Mouse (Mus musculus) brain, embryonic 14.5 days (tissue): ENCODE measurements at regions not wholly inside any gene's neighbourhood (a gene's known extent, or its start where the extent isn't known, plus 50 kb on each side); places are given as distances from the start of the nearest gene placed in this dataset.

Experiments used
- CTCF ChIP-seq: fragments of 200-500 bp; IDR thresholded peaks from 2 replicates; pipeline ENCODE4 v1.5.1; 2012; ENCODE audit warnings: inconsistent platforms, mild to moderate bottlenecking, moderate library complexity, borderline replicate concordance; ENCODE audit not compliant: insufficient read depth, insufficient read length; ENCODE audit errors: extremely low read depth
- POLR2A ChIP-seq: fragments of 200-500 bp; IDR thresholded peaks from 2 replicates; pipeline ENCODE4 v1.6.1; 2012; ENCODE audit warnings: mild to moderate bottlenecking, inconsistent platforms, borderline replicate concordance; ENCODE audit not compliant: poor library complexity, insufficient read depth, insufficient read length, severe bottlenecking; ENCODE audit errors: extremely low read depth

DNA sequence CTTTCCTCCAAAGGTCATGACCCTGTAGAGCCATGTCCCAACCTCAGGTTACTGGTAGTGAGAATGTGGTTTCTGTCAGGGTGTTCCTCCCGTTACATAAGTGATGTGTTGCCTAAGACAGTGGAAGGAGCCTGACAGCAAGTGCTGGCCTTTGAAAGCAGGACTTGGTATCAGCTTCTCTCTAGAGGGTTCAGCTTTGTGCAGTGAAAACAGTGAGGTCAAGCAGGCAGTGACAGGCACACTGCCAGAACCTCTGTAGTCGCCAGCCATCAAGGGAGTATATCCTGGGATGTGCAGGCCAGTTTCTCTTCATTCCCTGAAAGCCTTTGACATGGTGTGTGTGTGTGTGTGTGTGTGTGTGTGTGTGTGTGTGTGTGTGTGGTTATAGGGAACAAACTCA is 278.1 kb downstream of the Vps13c start:
- TF ChIP-seq POLR2A = no peak
- no peak for TF ChIP-seq CTCF
